Mouse (Mus musculus) hindbrain, embryonic 13.5 days (tissue): Measurements from ENCODE around the gene Gucy2g. TPM values are rescaled to one million over a fixed set of nuclear protein-coding genes. Genes with fewer than 3 reads are reported as not detected.

ENCODE experiments used
- ATAC-seq: fragments of 200-750 bp; cut with Nextera tagmentation; 2 replicates; pipeline ENCODE4 v1.8.0; 2017; ENCODE audit warnings: moderate TSS enrichment; ENCODE audit not compliant: low FRiP score
- H3K27ac ChIP-seq: fragments of 300-500 bp; sonication (generic); 2 replicates; pipeline ENCODE4 v1.5.1; 2015; ENCODE audit warnings: inconsistent platforms, mild to moderate bottlenecking, moderate library complexity
- H3K27me3 ChIP-seq: fragments of 300-500 bp; sonication (generic); 2 replicates; pipeline ENCODE4 v1.6.1; 2015; ENCODE audit warnings: mild to moderate bottlenecking, inconsistent platforms
- H3K36me3 ChIP-seq: fragments of 300-500 bp; sonication (generic); 2 replicates; pipeline ENCODE4 v1.6.1; 2015; ENCODE audit warnings: mild to moderate bottlenecking, inconsistent platforms
- H3K4me1 ChIP-seq: fragments of 300-500 bp; sonication (generic); replicated peaks from 2 replicates; pipeline ENCODE4 v1.6.1; 2015; ENCODE audit warnings: inconsistent platforms
- H3K4me2 ChIP-seq: fragments of 300-500 bp; sonication (generic); 2 replicates; pipeline ENCODE4 v1.6.1; 2015; ENCODE audit warnings: inconsistent platforms, mild to moderate bottlenecking, moderate library complexity
- H3K4me3 ChIP-seq: fragments of 300-500 bp; sonication (generic); 2 replicates; pipeline ENCODE4 v1.5.1; 2015; ENCODE audit warnings: mild to moderate bottlenecking, inconsistent platforms
- H3K9ac ChIP-seq: fragments of 300-500 bp; sonication (generic); 2 replicates; pipeline ENCODE4 v1.6.1; 2015; ENCODE audit warnings: mild to moderate bottlenecking, inconsistent platforms
- H3K9me3 ChIP-seq: fragments of 300-500 bp; sonication (generic); 2 replicates; pipeline ENCODE4 v1.6.1; 2016; ENCODE audit warnings: inconsistent platforms
- WGBS: fragments of 180-500 bp; shearing (Covaris S2); methylation state at CpG from one replicate; pipeline ENCODE4 v1.1.7; 2015; 5-methylcytosine and 5-hydroxymethylcytosine counted together
- polyA plus RNA-seq: library from polyadenylated mRNA; unstranded; fragments of >200 nt; fragmentation: Nextera tagmentation; extraction: Ambion mirVana; gene quantifications from 2 replicates; pipeline ENCODE4 v1.2.1, GENCODE M21; 2015

Gene Gucy2g
- polyA plus RNA-seq = 0.08 and 0.09 TPM in 2 replicates

GRCm38 (mm10) chr19:55241186-55241645 lies at the start of gene Gucy2g:
Gucy2g (minus strand) TSS chr19:55241236.
- H3K27ac ChIP-seq = no peak within 1 kb of the TSS
- H3K4me1 ChIP-seq = no peaks in the 10 kb centered on the region
- H3K4me3 ChIP-seq = no peak within 1 kb of the TSS
- H3K9ac ChIP-seq = no peak within 1 kb of the TSS
- H3K36me3 ChIP-seq = no peaks in the 10 kb centered on the region
- ATAC-seq = no peak
- no peaks in the 10 kb centered on the region for H3K9me3 ChIP-seq
- 78% methylated on average over 6 of the region's 6 CpGs for WGBS
- no peak within 1 kb of the TSS for H3K4me2 ChIP-seq
- no peaks in the 10 kb centered on the region for H3K27me3 ChIP-seq

GRCm38 (mm10) chr19:55288974-55289373 lies 47.9 kb upstream of the Gucy2g start:
- H3K4me2 ChIP-seq = no peak overlapping the region
- no peak overlapping the region for H3K27ac ChIP-seq
- no peaks in the 10 kb centered on the region for H3K27me3 ChIP-seq
- H3K9ac ChIP-seq = no peak overlapping the region
- no peak overlapping the region for H3K4me3 ChIP-seq
- H3K9me3 ChIP-seq = no peaks in the 10 kb centered on the region
- no peaks in the 10 kb centered on the region for H3K4me1 ChIP-seq
- peaks cover 15% of the 10 kb centered on the region for H3K36me3 ChIP-seq
- no peak for ATAC-seq

GRCm38 (mm10) chr19:55286034-55286433 lies 45.0 kb upstream of the Gucy2g start:
- H3K4me3 ChIP-seq = no peak overlapping the region
- no peak overlapping the region for H3K27ac ChIP-seq
- no peak overlapping the region for H3K4me2 ChIP-seq
- 88% methylated on average over 4 of the region's 4 CpGs for WGBS
- no peaks in the 10 kb centered on the region for H3K27me3 ChIP-seq
- H3K36me3 ChIP-seq = peaks cover 17% of the 10 kb centered on the region
- ATAC-seq = no peak
- no peaks in the 10 kb centered on the region for H3K9me3 ChIP-seq
- H3K4me1 ChIP-seq = no peaks in the 10 kb centered on the region
- no peak overlapping the region for H3K9ac ChIP-seq

GRCm38 (mm10) chr19:55284093-55284492 lies 43.1 kb upstream of the Gucy2g start:
- ATAC-seq = no peak
- Histone ChIP-seq H3K9ac (no peak overlapping the region), H3K4me2 (no peak overlapping the region), H3K9me3 (no peaks in the 10 kb centered on the region), H3K4me1 (no peaks in the 10 kb centered on the region), H3K36me3 (peaks cover 13% of the 10 kb centered on the region), H3K27me3 (no peaks in the 10 kb centered on the region), H3K4me3 (no peak overlapping the region), H3K27ac (no peak overlapping the region)
- 93% methylated on average over 4 of the region's 4 CpGs for WGBS

GRCm38 (mm10) chr19:55276770-55277169 lies 35.7 kb upstream of the Gucy2g start:
- H3K4me2 ChIP-seq = no peak overlapping the region
- H3K4me1 ChIP-seq = no peaks in the 10 kb centered on the region
- ATAC-seq = no peak
- no peak overlapping the region for H3K9ac ChIP-seq
- 0 out of 2 replicates have a peak, but pooled peaks cover 2% of the 10 kb centered on the region for H3K36me3 ChIP-seq
- 97% methylated on average over 3 of the region's 3 CpGs for WGBS
- H3K27me3 ChIP-seq = no peaks in the 10 kb centered on the region
- H3K4me3 ChIP-seq = no peak overlapping the region
- H3K9me3 ChIP-seq = no peaks in the 10 kb centered on the region
- no peak overlapping the region for H3K27ac ChIP-seq

- ATAC-seq = no peak
- H3K4me1 ChIP-seq = 0 out of 2 replicates have a peak, but pooled peaks cover 4% of the 10 kb centered on the region
- no peaks in the 10 kb centered on the region for H3K36me3 ChIP-seq
- no peak overlapping the region for H3K4me3 ChIP-seq
- H3K4me2 ChIP-seq = no peak overlapping the region
- WGBS = 82% methylated on average over 4 of the region's 4 CpGs
- no peaks in the 10 kb centered on the region for H3K9me3 ChIP-seq
- H3K9ac ChIP-seq = no peak overlapping the region
- H3K27me3 ChIP-seq = no peaks in the 10 kb centered on the region
- no peak overlapping the region for H3K27ac ChIP-seq
Measured at GRCm38 (mm10) chr19:55276100-55276499, 35.1 kb upstream of the Gucy2g start.

- Histone ChIP-seq H3K36me3 (no peaks in the 10 kb centered on the region), H3K4me3 (no peak overlapping the region), H3K9ac (no peak overlapping the region), H3K9me3 (no peaks in the 10 kb centered on the region), H3K27ac (no peak overlapping the region), H3K4me1 (0 out of 2 replicates have a peak, but pooled peaks cover 4% of the 10 kb centered on the region), H3K27me3 (no peaks in the 10 kb centered on the region), H3K4me2 (no peak overlapping the region)
- ATAC-seq = no peak
- WGBS = 88% methylated on average over 6 of the region's 6 CpGs
Measured at GRCm38 (mm10) chr19:55273340-55273739, 32.3 kb upstream of the Gucy2g start.

- Histone ChIP-seq H3K9ac (no peak overlapping the region), H3K9me3 (no peaks in the 10 kb centered on the region), H3K27me3 (no peaks in the 10 kb centered on the region), H3K4me2 (no peak overlapping the region), H3K27ac (no peak overlapping the region), H3K36me3 (no peaks in the 10 kb centered on the region), H3K4me3 (no peak overlapping the region), H3K4me1 (0 out of 2 replicates have a peak, but pooled peaks cover 4% of the 10 kb centered on the region)
- ATAC-seq = no peak
- 34% methylated on average over 3 of the region's 3 CpGs for WGBS
Measured at GRCm38 (mm10) chr19:55271448-55271847, 30.4 kb upstream of the Gucy2g start.

- 92% methylated on average over 5 of the region's 5 CpGs for WGBS
- Histone ChIP-seq H3K9ac (no peak overlapping the region), H3K4me3 (no peak overlapping the region), H3K4me1 (0 out of 2 replicates have a peak, but pooled peaks cover 4% of the 10 kb centered on the region), H3K27me3 (no peaks in the 10 kb centered on the region), H3K27ac (no peak overlapping the region), H3K36me3 (no peaks in the 10 kb centered on the region), H3K4me2 (no peak overlapping the region), H3K9me3 (no peaks in the 10 kb centered on the region)
- ATAC-seq = no peak
Measured at GRCm38 (mm10) chr19:55269051-55269450, 28.0 kb upstream of the Gucy2g start.

- Histone ChIP-seq H3K9me3 (no peaks in the 10 kb centered on the region), H3K36me3 (no peaks in the 10 kb centered on the region), H3K27ac (no peak overlapping the region), H3K4me2 (no peak overlapping the region), H3K4me3 (no peak overlapping the region), H3K4me1 (0 out of 2 replicates have a peak, but pooled peaks cover 4% of the 10 kb centered on the region), H3K9ac (no peak overlapping the region), H3K27me3 (no peaks in the 10 kb centered on the region)
- ATAC-seq = no peak
- 67% methylated on average over 3 of the region's 3 CpGs for WGBS
Measured at GRCm38 (mm10) chr19:55268150-55268549, 27.1 kb upstream of the Gucy2g start.

GRCm38 (mm10) chr19:55266786-55267185 lies 25.8 kb upstream of the Gucy2g start:
- no peak overlapping the region for H3K9ac ChIP-seq
- 0 out of 2 replicates have a peak, but pooled peaks cover 4% of the 10 kb centered on the region for H3K4me1 ChIP-seq
- H3K36me3 ChIP-seq = no peaks in the 10 kb centered on the region
- 95% methylated on average over 3 of the region's 3 CpGs for WGBS
- no peak overlapping the region for H3K4me3 ChIP-seq
- H3K4me2 ChIP-seq = no peak overlapping the region
- H3K9me3 ChIP-seq = no peaks in the 10 kb centered on the region
- no peak overlapping the region for H3K27ac ChIP-seq
- no peaks in the 10 kb centered on the region for H3K27me3 ChIP-seq
- ATAC-seq = no peak

- Histone ChIP-seq H3K9me3 (no peaks in the 10 kb centered on the region), H3K9ac (no peak overlapping the region), H3K4me1 (no peaks in the 10 kb centered on the region), H3K4me3 (no peak overlapping the region), H3K36me3 (no peaks in the 10 kb centered on the region), H3K27me3 (no peaks in the 10 kb centered on the region), H3K27ac (no peak overlapping the region), H3K4me2 (no peak overlapping the region)
- ATAC-seq = no peak
- 86% methylated on average over 3 of the region's 3 CpGs for WGBS
Measured at GRCm38 (mm10) chr19:55265269-55265668, 24.2 kb upstream of the Gucy2g start.

- no peak for ATAC-seq
Measured at GRCm38 (mm10) chr19:55260389-55261184, 19.6 kb upstream of the Gucy2g start.

More at GRCm38 (mm10) chr19:55260389-55261184, 19.6 kb upstream of the Gucy2g start:
- Histone ChIP-seq H3K9me3 (no peaks in the 10 kb centered on the region), H3K36me3 (no peaks in the 10 kb centered on the region), H3K4me3 (no peak overlapping the region), H3K4me1 (no peaks in the 10 kb centered on the region), H3K27me3 (no peaks in the 10 kb centered on the region), H3K9ac (no peak overlapping the region), H3K27ac (no peak overlapping the region), H3K4me2 (no peak overlapping the region)
- 69% methylated on average over 12 of the region's 12 CpGs for WGBS
